Mouse (Mus musculus): Measurements from ENCODE around the gene Cdk14. TPM values are rescaled to one million over a fixed set of nuclear protein-coding genes. Genes with fewer than 3 reads are reported as not detected.

The Cdk14 gene
- 100 to 1,000 TPM; 138 TPM for total RNA-seq (2021)

GRCm38 (mm10) chr5:5419992-5420455 is at the start of gene Cdk14:
Gene Cdk14 (minus strand): TSS chr5:5420312.
- no peak for DNase-seq (ENCODE audit: extremely low spot score in 1 of 2, low spot score in 2 of 2)
- intact Hi-C loops (cut with DNase I) = no loop called here

GRCm38 (mm10) chr5:5465256-5465655 is 45.1 kb upstream of the Cdk14 start:
- intact Hi-C loops (cut with DNase I) = no loop called here
- no peak for DNase-seq (ENCODE audit: extremely low spot score in 1 of 2, low spot score in 2 of 2)

GRCm38 (mm10) chr5:5431746-5432438 is 11.8 kb upstream of the Cdk14 start:
- intact Hi-C loops (cut with DNase I) = no loop called here
- no peak for DNase-seq (ENCODE audit: extremely low spot score in 1 of 2, low spot score in 2 of 2)

- DNase-seq (ENCODE audit: extremely low spot score in 1 of 2, low spot score in 2 of 2) = no peak
- intact Hi-C loops (cut with DNase I) = no loop called here
Measured at GRCm38 (mm10) chr5:5423723-5424171, 3.6 kb upstream of the Cdk14 start.

GRCm38 (mm10) chr5:5423081-5423480 is 3.0 kb upstream of the Cdk14 start:
- intact Hi-C loops (cut with DNase I) = no loop called here
- no peak for DNase-seq (ENCODE audit: extremely low spot score in 1 of 2, low spot score in 2 of 2)

- no peak for DNase-seq (ENCODE audit: extremely low spot score in 1 of 2, low spot score in 2 of 2)
- intact Hi-C loops (cut with DNase I) = no loop called here
Measured at GRCm38 (mm10) chr5:5421439-5421838, 1.3 kb upstream of the Cdk14 start.

GRCm38 (mm10) chr5:5419253-5419652 is 859 bp downstream of the Cdk14 start:
- no peak for DNase-seq (ENCODE audit: extremely low spot score in 1 of 2, low spot score in 2 of 2)
- intact Hi-C loops (cut with DNase I) = no loop called here

- intact Hi-C loops (cut with DNase I) = no loop called here
- no peak for DNase-seq (ENCODE audit: extremely low spot score in 1 of 2, low spot score in 2 of 2)
Measured at GRCm38 (mm10) chr5:5414835-5415234, 5.3 kb downstream of the Cdk14 start.

- no peak for DNase-seq (ENCODE audit: extremely low spot score in 1 of 2, low spot score in 2 of 2)
- intact Hi-C loops (cut with DNase I) = no loop called here
Measured at GRCm38 (mm10) chr5:5411886-5412285, 8.2 kb downstream of the Cdk14 start.

- intact Hi-C loops (cut with DNase I) = no loop called here
- no peak for DNase-seq (ENCODE audit: extremely low spot score in 1 of 2, low spot score in 2 of 2)
Measured at GRCm38 (mm10) chr5:5401986-5402385, 18.1 kb downstream of the Cdk14 start.

GRCm38 (mm10) chr5:5392786-5393185 is 27.3 kb downstream of the Cdk14 start:
- DNase-seq (ENCODE audit: extremely low spot score in 1 of 2, low spot score in 2 of 2) = no peak
- intact Hi-C loops (cut with DNase I) = no loop called here

GRCm38 (mm10) chr5:5380731-5381718 is 39.1 kb downstream of the Cdk14 start:
- intact Hi-C loops (cut with DNase I) = loop anchor here (5.0 to 10.0 kb wide), 2 partner anchors 116 to 419 kb away; no protein-coding TSS in a partner anchor
- DNase-seq (ENCODE audit: extremely low spot score in 1 of 2, low spot score in 2 of 2) = no peak

GRCm38 (mm10) chr5:5379870-5380730 is 40.0 kb downstream of the Cdk14 start:
- intact Hi-C loops (cut with DNase I) = loop anchor here (5.0 to 10.0 kb wide), 2 partner anchors 115 to 418 kb away; no protein-coding TSS in a partner anchor
- DNase-seq (ENCODE audit: extremely low spot score in 1 of 2, low spot score in 2 of 2) = peak; percentile 26 to 81

- no peak for DNase-seq (ENCODE audit: extremely low spot score in 1 of 2, low spot score in 2 of 2)
Measured at GRCm38 (mm10) chr5:5379501-5379869, 40.6 kb downstream of the Cdk14 start.

GRCm38 (mm10) chr5:5374393-5374792 is 45.7 kb downstream of the Cdk14 start:
- DNase-seq (ENCODE audit: extremely low spot score in 1 of 2, low spot score in 2 of 2) = no peak
- intact Hi-C loops (cut with DNase I) = no loop called here

More at GRCm38 (mm10) chr5:5379501-5379869, 40.6 kb downstream of the Cdk14 start:
- intact Hi-C loops (cut with DNase I) = no loop called here

GRCm38 (mm10) chr5:5373541-5373940 is 46.6 kb downstream of the Cdk14 start:
- no peak for DNase-seq (ENCODE audit: extremely low spot score in 1 of 2, low spot score in 2 of 2)
- intact Hi-C loops (cut with DNase I) = no loop called here

- no peak for DNase-seq (ENCODE audit: extremely low spot score in 1 of 2, low spot score in 2 of 2)
- intact Hi-C loops (cut with DNase I) = no loop called here
Measured at GRCm38 (mm10) chr5:5372936-5373335, 47.2 kb downstream of the Cdk14 start.

GRCm38 (mm10) chr5:5372354-5372753 is 47.8 kb downstream of the Cdk14 start:
- no peak for DNase-seq (ENCODE audit: extremely low spot score in 1 of 2, low spot score in 2 of 2)
- intact Hi-C loops (cut with DNase I) = no loop called here

All from left cerebral cortex, postnatal 10 days (tissue).